Mouse (Mus musculus) limb, embryonic 12.5 days (tissue): ENCODE data around the gene Rps25. TPM values are rescaled to one million over a fixed set of nuclear protein-coding genes. Genes with fewer than 3 reads are reported as not detected.
"Not testable (repeated sequence)": the region's sequence is repeated elsewhere in the genome, so short reads cannot be mapped to it uniquely, and the experiment has no call there.

Experiments
- ATAC-seq: fragments of 200-750 bp; cut with Nextera tagmentation; 2 replicates; pipeline ENCODE4 v1.8.0; 2017; ENCODE audit warnings: low read depth, moderate TSS enrichment; ENCODE audit not compliant: insufficient number of reproducible peaks, insufficient read depth, low FRiP score, low TSS enrichment
- H3K27ac ChIP-seq: fragments of 300-500 bp; sonication (generic); 2 replicates; pipeline ENCODE4 v1.5.1; 2016; ENCODE audit warnings: mild to moderate bottlenecking, moderate library complexity
- H3K27me3 ChIP-seq: fragments of 300-500 bp; sonication (generic); 2 replicates; pipeline ENCODE4 v1.6.1; 2016; ENCODE audit warnings: mild to moderate bottlenecking, moderate library complexity
- H3K36me3 ChIP-seq: fragments of 300-500 bp; sonication (generic); 2 replicates; pipeline ENCODE4 v1.6.1; 2016; ENCODE audit warnings: mild to moderate bottlenecking, moderate library complexity
- H3K4me1 ChIP-seq: fragments of 300-500 bp; sonication (generic); replicated peaks from 2 replicates; pipeline ENCODE4 v1.6.1; 2016
- H3K4me2 ChIP-seq: fragments of 300-500 bp; sonication (generic); 2 replicates; pipeline ENCODE4 v1.6.1; 2016; ENCODE audit warnings: mild to moderate bottlenecking, moderate library complexity
- H3K4me3 ChIP-seq: fragments of 300-500 bp; sonication (generic); replicated peaks from 2 replicates; pipeline ENCODE4 v1.5.1; 2016; ENCODE audit warnings: mild to moderate bottlenecking
- H3K9ac ChIP-seq: fragments of 300-500 bp; sonication (generic); replicated peaks from 2 replicates; pipeline ENCODE4 v1.6.1; 2016; ENCODE audit warnings: mild to moderate bottlenecking, moderate library complexity
- H3K9me3 ChIP-seq: fragments of 300-500 bp; sonication (generic); 2 replicates; pipeline ENCODE4 v1.6.1; 2016; ENCODE audit warnings: mild to moderate bottlenecking, moderate library complexity
- WGBS: fragments of 180-500 bp; shearing (Covaris S2); methylation state at CpG from one replicate; pipeline ENCODE4 v1.1.7; 2016; 5-methylcytosine and 5-hydroxymethylcytosine counted together
- polyA plus RNA-seq: library from polyadenylated mRNA; unstranded; fragments of >200 nt; fragmentation: Nextera tagmentation; extraction: Ambion mirVana; gene quantifications from 2 replicates; pipeline ENCODE4 v1.2.1, GENCODE M21; 2016

The Rps25 gene
- polyA plus RNA-seq, 1 experiment from 2014 or later = 2,041 TPM

DNA sequence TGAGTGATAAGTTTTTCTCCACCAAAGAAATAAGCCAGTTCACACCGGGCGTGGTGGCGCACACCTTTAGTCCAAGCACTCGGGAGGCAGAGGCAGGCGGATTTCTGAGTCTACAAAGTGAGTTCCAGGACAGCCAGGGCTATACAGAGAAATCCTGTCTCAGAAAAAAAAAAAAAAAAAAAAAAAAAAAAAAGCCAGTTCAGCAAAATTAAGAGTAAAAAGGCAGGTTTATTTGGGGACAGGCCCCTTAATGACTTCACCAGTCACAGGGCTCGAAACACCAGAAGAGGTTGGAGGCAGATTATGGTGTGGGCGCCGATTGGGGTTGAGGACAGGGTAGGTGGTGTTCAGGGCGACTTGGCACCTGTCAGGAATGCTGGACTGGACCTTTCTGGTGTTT is 12.8 kb downstream of the Rps25 start:
- peaks cover 12% of the 10 kb centered on the region for H3K36me3 ChIP-seq
- 95% methylated on average over 9 of the region's 9 CpGs for WGBS
- H3K4me2 ChIP-seq, H3K9ac ChIP-seq, H3K9me3 ChIP-seq, ATAC-seq, H3K4me3 ChIP-seq, H3K27ac ChIP-seq, H3K27me3 ChIP-seq, H3K4me1 ChIP-seq: not testable (repeated sequence)

GRCm38 (mm10) chr9:44420280-44420898 is 13.4 kb downstream of the Rps25 start:
- no peak for ATAC-seq
- H3K27me3 ChIP-seq = no peaks in the 10 kb centered on the region
- peaks cover 4% of the 10 kb centered on the region; the same call in 1 of the 2 replicates for H3K9me3 ChIP-seq
- no peak overlapping the region for H3K4me3 ChIP-seq
- H3K4me2 ChIP-seq = no peak overlapping the region
- no peak overlapping the region for H3K9ac ChIP-seq
- H3K27ac ChIP-seq = no peak overlapping the region
- peaks cover 6% of the 10 kb centered on the region for H3K4me1 ChIP-seq
- peaks cover 9% of the 10 kb centered on the region for H3K36me3 ChIP-seq
- 78% methylated on average over 5 of the region's 5 CpGs for WGBS

DNA sequence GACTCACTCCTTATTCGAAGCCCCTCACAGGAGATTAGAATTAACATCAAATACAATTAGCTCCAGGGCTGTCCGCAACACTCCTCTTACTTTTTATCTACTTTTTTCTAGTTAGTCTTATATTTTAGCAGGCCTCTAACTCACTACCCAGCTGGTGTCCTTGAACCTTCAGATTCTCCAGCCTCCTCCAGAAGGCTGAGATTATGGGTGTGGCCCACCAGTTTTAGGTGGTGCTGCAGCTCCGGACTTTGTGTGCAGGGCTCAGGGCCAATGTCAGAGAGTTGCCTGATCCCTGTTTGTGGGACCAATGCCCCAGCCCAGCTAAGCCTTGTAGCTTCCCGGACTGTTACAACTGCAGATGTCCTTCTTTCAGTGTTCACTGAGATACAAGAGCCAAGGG is 16.6 kb downstream of the Rps25 start:
- WGBS = 84% methylated on average over 4 of the region's 4 CpGs

GRCm38 (mm10) chr9:44432577-44433185 is 25.7 kb downstream of the Rps25 start:
- Histone ChIP-seq H3K4me3 (no peak overlapping the region), H3K9ac (no peak overlapping the region), H3K4me2 (no peak overlapping the region), H3K4me1 (peaks cover 13% of the 10 kb centered on the region), H3K9me3 (no peaks in the 10 kb centered on the region), H3K36me3 (no peaks in the 10 kb centered on the region), H3K27me3 (no peaks in the 10 kb centered on the region), H3K27ac (no peak overlapping the region)
- WGBS = 48% methylated on average over 5 of the region's 5 CpGs
- ATAC-seq = no peak

More for the DNA sequence above, 16.6 kb downstream of the Rps25 start:
- Histone ChIP-seq H3K9ac (no peak overlapping the region), H3K4me1 (no peaks in the 10 kb centered on the region), H3K4me3 (no peak overlapping the region), H3K4me2 (no peak overlapping the region), H3K27ac (no peak overlapping the region), H3K27me3 (no peaks in the 10 kb centered on the region), H3K36me3 (no peaks in the 10 kb centered on the region), H3K9me3 (peaks cover 4% of the 10 kb centered on the region; the same call in 1 of the 2 replicates)
- no peak for ATAC-seq

- Histone ChIP-seq H3K9ac (no peak overlapping the region), H3K4me3 (no peak overlapping the region), H3K4me1 (peaks cover 13% of the 10 kb centered on the region), H3K36me3 (no peaks in the 10 kb centered on the region), H3K27me3 (no peaks in the 10 kb centered on the region; the same call in 1 of the 2 replicates), H3K4me2 (no peak overlapping the region), H3K9me3 (no peaks in the 10 kb centered on the region), H3K27ac (peak overlapping the region; percentile 13; the same call in 1 of the 2 replicates)
- 72% methylated on average over 6 of the region's 6 CpGs for WGBS
- no peak for ATAC-seq
Measured at GRCm38 (mm10) chr9:44435747-44436146, 28.8 kb downstream of the Rps25 start.

DNA sequence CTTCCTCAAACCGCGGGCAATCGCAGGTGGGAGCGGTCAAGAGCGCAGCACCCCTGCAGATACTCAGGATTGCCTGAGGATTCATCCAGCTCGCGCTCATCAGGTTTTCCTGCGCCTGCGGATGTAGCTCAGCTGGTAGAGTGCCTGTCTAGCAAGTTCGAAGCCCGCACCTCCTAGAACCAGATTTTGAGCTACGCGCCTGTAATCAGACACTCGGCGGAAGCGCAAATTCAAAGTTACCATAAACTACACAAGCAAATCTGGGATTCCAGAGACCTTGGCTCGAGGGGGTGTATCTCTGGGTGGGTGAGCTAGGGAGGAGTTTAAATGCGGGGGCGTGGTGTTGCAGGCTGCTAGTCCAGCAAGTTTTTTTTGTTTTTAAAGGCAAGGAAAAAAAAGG is 34.0 kb downstream of the Rps25 start, which contains the start of gene Foxr1:
TSS of gene Foxr1 (minus strand) at position 176 of the 400 bp plus-strand sequence.
- Histone ChIP-seq H3K4me2 (no peak within 1 kb of the TSS), H3K9ac (no peak within 1 kb of the TSS), H3K4me1 (no peaks in the 10 kb centered on the region), H3K4me3 (no peak within 1 kb of the TSS), H3K36me3 (no peaks in the 10 kb centered on the region), H3K27me3 (no peaks in the 10 kb centered on the region; the same call in 1 of the 2 replicates), H3K27ac (no peak within 1 kb of the TSS), H3K9me3 (no peaks in the 10 kb centered on the region)
- no peak for ATAC-seq
- 64% methylated on average over 19 of the region's 19 CpGs for WGBS

DNA sequence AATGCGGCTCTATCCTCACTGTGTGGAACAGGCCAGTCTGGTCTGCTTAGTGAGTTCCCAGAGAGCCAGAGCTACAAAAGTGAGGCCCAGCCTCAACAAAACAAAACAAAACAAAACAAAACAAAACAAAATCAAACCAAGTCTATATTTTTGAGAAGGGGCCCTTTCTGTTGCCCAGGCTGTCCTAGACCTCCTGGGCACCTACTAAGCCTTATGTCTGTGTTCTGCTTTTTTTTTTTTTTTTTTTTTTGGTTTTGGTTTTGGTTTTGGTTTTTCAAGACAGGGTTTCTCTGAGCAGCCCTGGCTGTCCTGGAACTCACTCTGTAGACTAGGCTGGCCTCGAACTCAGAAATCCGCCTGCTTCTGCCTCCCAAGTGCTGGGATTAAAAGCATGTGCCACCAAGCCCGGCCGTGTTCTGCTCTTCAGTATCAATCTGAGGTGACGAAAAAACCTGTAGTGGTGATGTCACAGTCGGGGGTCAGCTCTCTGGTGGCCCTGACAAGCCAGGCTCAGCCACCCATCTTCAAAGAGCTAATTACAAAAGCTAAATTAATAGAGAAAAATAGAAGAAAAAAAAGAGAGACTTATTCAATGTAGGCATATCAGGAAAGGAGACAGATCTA is 37.6 kb downstream of the Rps25 start:
- H3K36me3 ChIP-seq, H3K4me3 ChIP-seq, H3K27ac ChIP-seq, ATAC-seq, H3K4me1 ChIP-seq, H3K9me3 ChIP-seq, H3K9ac ChIP-seq, H3K4me2 ChIP-seq, H3K27me3 ChIP-seq: not testable (repeated sequence)
- 83% methylated on average over 7 of the region's 7 CpGs for WGBS

DNA sequence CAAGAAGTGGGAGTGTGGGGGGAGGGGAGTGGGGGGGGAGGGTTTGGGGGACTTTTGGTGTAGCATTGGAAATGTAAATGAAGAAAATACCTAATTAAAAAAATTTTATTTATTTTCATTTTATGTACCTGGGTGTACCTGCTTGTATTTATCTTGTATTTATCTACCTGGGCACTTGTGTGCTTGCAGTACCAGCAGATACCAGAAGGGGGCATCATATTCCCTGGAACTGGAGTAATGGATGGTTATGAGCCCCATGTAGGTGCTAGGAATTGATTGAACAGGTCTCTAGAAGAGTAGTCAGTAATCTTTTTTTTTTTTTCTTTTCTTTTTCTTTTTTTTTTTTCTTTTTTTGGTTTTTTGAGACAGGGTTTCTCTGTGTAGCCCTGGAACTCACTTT is 43.4 kb downstream of the Rps25 start:
- H3K27ac ChIP-seq = no peak overlapping the region
- no peak for ATAC-seq
- no peak overlapping the region for H3K4me3 ChIP-seq

GRCm38 (mm10) chr9:44454132-44454890 is 47.4 kb downstream of the Rps25 start:
- 8% methylated on average over 14 of the region's 14 CpGs for WGBS
- Histone ChIP-seq H3K9ac (no peak overlapping the region), H3K4me2 (peak overlapping the region; percentile 22), H3K36me3 (no peaks in the 10 kb centered on the region), H3K4me1 (peaks cover 17% of the 10 kb centered on the region; the same call in 1 of the 2 replicates), H3K27me3 (peaks cover 44% of the 10 kb centered on the region), H3K9me3 (no peaks in the 10 kb centered on the region), H3K4me3 (no peak overlapping the region), H3K27ac (no peak overlapping the region)
- peak; percentile 86 for ATAC-seq

More for the DNA sequence above, 43.4 kb downstream of the Rps25 start:
- Histone ChIP-seq H3K4me2 (no peak overlapping the region), H3K9ac (no peak overlapping the region), H3K27me3 (peaks cover 23% of the 10 kb centered on the region), H3K9me3 (no peaks in the 10 kb centered on the region), H3K4me1 (peaks cover 9% of the 10 kb centered on the region; the same call in 1 of the 2 replicates), H3K36me3 (no peaks in the 10 kb centered on the region)

DNA sequence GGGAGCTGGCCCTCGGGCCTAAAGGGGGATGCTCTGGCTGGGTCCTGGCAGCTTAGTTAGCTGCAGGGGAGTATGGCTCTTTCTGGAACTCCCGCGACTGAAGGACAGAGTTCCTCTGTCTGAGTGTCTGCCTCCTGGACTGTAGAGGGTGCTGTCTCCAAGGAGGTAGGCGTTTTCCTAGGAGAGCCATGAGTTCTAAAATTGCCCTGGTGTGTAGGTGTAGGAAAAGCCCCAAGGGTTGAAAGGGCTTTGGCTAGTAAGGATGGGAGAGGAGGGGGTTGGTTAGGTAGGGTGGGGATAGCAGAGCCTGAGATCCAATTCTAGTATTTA is 47.9 kb downstream of the Rps25 start, which contains the start of gene Upk2:
TSS of gene Upk2 (minus strand) at position 86 of the 330 bp plus-strand sequence.
- Histone ChIP-seq H3K27me3 (peaks cover 47% of the 10 kb centered on the region), H3K4me3 (no peak within 1 kb of the TSS), H3K4me2 (peak within 1 kb of the TSS; percentile 22), H3K27ac (no peak within 1 kb of the TSS), H3K4me1 (peaks cover 17% of the 10 kb centered on the region; the same call in 1 of the 2 replicates), H3K9me3 (no peaks in the 10 kb centered on the region), H3K36me3 (no peaks in the 10 kb centered on the region), H3K9ac (no peak within 1 kb of the TSS)
- WGBS = 22% methylated on average over 4 of the region's 4 CpGs
- ATAC-seq = no peak
